Mouse (Mus musculus) lung, postnatal 36 days (tissue): ENCODE measurements around the gene Agtpbp1.

ENCODE experiments used
- DNase-seq: peaks from one replicate; pipeline ENCODE4 v3.0.0; 2022; ENCODE audit warnings: mixed read lengths

Agtpbp1 gene

DNA sequence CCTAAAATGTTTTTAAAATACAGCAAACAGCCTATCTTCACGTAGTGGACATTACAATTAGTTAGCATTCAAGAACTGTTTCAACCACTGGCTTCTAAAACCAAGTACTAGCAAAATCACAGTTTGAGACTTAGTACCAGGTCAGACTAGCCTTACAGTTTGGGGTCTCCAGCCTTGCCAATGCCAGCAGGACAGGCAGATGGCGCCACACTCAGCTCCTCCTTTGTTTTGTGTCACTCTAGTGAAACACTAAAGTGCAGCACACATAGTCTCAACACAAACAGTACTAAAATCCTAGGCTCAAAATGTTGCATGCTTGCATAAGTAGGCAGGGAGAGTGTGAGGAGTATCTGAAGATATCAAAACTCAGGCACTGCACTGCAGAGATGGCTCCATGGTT lies 53.8 kb downstream of the Agtpbp1 start:
- peak; percentile 32 for DNase-seq

GRCm38 (mm10) chr13:59530491-59530890 lies 54.5 kb downstream of the Agtpbp1 start:
- no peak for DNase-seq

DNA sequence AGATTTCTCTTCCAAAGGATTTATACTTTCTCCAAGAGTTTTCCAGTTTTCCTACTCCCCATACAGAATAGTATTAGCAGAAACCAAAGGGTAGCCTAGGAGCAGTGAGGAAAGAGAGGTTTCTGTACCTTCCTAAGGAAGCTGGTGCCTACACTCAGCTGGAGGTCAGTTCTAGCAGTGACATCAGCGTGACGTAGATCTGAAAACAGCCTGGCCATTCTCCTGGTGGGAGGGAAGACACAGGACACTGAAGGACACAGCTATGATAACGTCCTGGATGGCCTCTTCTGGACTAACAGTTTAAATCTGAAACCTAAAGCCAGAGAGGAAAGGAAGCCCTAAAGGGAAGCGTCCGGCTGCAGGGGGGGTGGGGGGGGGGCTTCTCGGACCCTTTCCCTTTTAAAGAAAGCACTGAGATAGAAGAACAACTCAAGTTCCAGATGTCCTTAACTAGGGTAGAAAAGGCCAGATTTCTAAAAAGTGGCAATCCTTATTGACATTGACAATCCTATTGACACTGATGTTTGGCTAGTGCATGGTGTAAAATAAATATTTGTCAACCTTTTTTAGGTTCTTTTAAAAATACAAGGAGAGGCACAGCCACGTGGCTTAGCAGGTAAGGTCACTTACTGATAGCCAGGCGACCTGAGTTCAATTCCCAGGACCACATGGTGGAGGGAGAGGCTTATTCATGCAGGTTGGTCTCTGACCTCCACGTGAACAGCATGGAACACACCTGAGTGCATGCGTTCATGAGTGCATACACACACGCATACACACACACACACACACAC lies 63.6 kb downstream of the Agtpbp1 start:
- no peak for DNase-seq

DNA sequence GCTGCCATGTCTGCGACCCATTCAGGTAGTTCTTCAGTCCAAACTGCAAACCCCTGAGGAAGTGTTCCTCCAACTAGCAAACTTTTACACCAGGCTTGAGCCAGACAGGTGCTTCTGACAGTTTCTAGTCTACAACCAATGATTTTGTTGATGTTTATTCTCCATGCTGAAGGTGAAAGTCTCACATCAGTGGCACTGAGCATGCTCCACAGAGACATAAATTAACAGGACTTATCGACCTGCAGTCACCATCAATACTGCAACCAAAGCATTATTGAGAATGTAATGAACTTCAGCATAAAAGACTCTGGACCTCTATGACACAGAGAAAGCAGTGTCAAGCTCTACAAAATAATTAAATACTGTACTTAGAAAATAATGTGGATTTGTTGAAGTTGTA lies 64.2 kb downstream of the Agtpbp1 start:
- no peak for DNase-seq

DNA sequence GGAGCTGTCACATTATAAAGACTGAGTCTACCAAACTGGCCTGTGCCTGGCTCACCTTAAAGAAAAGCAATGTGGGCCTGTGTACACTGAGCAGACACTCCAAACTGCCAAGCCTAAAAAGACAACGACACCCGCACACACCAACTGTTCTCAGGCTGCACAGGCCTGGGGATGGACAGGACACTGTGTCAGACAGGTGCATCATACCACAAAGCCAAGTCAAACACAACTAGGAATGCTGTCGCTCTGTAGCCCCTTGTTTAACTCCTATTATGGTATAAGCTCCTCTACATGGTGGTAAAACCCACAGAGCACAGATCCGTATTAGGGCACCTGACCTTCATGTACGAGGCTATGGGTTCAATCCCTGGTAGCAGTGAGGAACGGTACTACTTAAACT lies 65.5 kb downstream of the Agtpbp1 start:
- no peak for DNase-seq

DNA sequence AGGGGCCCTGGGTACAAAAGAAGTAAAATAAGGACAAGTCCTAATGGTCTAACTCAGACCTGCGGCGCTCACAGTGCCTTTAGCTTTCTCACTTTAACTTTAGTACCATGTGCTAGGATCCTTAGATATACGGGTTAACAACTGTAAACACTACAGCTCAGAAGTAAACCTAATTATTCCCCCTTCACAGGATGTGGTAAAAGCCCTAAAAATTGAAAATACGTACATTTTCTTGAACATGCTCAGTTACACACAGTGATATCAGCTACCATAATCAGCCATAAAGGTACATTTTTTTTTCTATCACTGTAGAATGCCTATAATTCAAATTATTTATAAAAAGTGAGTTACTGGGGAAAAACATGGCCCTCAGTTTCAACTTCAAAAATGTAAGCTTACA lies 67.0 kb downstream of the Agtpbp1 start:
- DNase-seq: no peak

DNA sequence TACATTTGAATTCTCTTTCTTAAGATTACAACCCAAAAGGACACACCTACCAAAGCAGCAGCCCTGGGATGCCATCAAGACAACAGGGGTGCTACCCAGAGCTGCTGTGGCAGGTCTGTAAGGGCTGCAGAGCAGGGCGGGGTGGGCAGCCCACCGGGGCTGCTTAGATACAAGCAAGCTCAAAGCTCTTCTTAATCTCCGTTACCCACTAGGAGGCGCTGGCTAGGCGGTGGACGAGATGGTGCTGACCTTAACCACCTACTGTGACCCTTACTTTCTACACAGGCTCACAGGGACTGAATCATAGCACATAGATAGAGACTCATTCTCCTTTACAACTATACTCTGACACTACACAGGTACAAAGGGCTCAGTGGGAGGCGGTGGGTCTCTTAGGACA lies 70.0 kb downstream of the Agtpbp1 start:
- peak; percentile 72 for DNase-seq

DNA sequence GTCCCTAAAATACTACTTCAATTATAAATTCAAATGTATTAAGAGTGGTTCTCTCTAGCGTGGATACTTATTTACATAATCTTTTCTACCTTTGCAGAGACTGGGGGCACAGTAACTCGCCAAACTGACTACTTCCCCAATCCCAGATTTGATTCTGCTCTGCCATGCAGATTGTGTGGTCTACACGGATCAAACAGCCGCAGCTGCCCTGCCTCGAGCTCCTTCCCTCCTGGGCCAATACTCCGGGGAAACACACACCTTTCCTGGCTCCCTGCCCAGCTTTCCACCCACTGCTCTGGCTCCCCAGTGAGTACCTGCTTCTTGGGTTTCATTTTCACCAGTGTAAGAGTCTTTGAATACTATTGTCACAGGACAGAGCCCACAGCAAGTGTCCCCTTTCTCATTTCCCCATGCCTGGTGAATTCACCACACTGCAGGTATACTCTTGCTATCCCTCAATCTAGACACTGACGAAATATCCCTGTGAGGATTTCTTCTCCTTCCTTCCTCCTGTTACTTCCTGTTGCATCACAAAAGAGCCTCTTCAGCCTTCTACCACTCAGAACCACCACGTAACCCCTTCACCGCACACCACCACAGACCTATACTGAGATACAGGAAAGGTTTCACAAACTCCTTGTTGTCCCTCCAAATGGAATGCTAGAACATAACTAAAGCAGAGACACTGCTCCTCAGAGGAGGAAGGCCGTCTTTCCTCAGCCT lies 75.2 kb downstream of the Agtpbp1 start:
- DNase-seq: peak; percentile 83

DNA sequence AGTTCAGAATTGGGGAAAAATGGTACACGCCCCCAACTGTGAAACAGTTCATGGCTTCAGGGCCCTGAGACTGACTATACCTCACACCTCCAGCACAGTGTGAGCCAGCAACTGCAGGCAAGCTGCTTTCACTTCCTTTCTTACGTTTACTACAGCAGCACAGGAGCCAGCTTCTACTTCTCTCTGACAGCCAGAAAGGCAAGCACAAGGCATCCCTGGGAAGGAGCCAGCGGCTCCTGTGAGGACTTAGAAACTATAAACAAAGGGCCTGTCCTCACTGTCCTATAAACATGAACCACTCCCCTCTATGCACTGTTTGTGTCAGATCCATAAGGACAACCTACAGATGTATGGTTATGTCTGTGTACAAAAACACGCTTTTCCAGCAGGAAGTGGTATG lies 76.4 kb downstream of the Agtpbp1 start:
- peak; percentile 30 for DNase-seq

GRCm38 (mm10) chr13:59506450-59506849 lies 78.6 kb downstream of the Agtpbp1 start:
- DNase-seq: no peak

DNA sequence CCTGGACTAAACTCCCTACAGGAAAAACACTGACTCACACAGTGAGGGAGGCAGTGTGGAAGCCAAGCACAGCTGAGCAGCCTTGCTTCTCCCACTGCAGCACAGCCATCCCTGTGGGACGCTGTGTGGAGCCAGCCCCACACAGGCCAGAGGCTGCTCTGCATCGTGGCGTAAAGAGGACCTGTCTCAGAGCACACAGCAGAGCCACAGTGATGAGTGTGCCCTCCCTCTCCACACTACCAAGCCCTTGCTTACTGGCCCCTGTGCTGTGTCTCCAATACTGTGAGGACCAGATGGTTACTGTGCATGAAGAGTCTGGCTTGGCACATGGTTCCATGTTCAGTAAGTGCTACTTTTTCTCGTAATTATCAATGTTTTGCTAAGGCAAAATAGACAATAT lies 79.2 kb downstream of the Agtpbp1 start:
- DNase-seq: no peak

GRCm38 (mm10) chr13:59503581-59503980 lies 81.4 kb downstream of the Agtpbp1 start:
- no peak for DNase-seq

DNA sequence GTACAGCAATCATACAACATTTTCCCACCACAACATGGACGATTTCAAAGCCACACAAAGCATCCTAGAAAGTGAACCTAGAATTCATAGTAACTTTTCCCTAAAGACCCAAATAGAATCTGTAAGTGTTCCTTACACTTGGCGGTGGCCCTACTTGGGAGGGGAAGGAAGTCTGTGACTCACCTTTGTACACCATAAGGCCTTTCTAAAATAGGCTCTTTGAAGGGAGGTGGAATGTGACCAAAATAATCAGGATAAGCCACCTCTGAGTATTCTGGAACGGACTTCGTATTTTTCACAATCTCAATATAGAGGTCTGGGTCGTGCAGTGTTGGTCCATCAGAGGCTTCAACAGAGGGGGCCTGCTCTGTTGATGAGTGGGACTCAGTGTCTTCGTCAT lies 85.2 kb downstream of the Agtpbp1 start:
- DNase-seq: no peak

GRCm38 (mm10) chr13:59499374-59499773 lies 85.7 kb downstream of the Agtpbp1 start:
- DNase-seq: peak; percentile 11

DNA sequence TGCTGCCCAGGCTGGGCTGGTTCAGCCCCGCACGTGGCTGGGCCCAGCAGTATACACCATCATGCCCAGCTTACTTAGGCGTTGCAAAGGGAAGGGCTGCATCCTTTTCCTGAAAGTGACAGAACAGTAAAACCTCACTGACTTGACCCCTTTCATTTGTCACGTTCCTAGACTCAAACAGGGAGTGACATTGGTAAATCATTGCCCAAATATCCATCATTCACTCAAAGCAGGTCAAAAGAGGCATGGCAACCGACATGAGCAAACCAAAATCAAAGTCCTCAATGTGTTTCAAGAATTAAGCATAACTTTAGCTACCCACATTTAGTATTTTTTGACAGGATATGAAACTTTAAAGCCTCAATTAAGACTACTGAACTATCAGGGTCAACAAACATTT lies 86.8 kb downstream of the Agtpbp1 start:
- DNase-seq: no peak

DNA sequence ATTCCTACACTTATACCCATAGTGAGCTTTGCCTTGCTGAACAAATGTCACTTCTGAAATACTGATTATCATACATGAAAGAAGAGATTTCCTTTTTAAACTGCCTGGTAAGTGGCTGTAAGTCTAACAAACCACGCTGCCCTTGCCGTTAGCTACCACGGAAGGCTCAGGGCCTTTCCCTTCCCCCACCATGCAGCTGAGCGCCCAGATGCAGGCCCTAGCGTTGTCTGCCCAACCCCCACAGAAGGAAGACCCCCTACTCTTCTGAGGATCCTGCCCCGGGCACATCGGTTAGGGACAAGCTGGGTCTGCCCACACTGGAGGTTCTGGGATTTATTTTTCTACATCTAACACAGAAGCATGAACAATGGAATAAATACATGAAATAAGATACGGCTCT lies 89.2 kb downstream of the Agtpbp1 start:
- no peak for DNase-seq

DNA sequence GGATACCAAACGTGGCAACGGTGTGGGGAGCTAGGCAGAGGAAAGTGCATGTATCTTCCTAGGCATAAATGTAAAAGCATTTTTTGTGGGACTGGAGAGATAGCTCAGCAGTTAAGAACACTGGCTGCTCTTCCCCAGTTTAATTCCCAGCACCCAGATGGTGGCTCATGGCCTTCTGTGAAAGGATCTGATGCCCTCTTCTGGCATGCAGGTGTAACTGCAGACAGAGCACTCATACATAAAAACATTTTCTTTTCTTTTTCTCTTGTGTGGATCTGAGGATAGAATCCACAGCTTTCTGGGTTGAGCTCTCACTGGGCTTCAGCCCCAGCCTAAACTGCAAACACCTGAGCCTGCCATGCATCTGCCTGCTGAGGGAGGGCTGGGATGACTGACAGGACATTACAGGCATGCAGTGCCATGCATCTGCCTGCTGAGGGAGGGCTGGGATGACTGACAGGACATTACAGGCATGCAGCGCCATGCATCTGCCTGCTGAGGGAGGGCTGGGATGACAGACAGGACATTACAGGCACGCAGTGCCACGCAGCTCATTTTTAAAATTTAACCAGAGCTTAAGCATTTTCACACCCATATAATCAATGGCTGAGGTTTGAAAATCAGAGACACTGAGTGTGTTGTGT lies 90.3 kb downstream of the Agtpbp1 start:
- no peak for DNase-seq

DNA sequence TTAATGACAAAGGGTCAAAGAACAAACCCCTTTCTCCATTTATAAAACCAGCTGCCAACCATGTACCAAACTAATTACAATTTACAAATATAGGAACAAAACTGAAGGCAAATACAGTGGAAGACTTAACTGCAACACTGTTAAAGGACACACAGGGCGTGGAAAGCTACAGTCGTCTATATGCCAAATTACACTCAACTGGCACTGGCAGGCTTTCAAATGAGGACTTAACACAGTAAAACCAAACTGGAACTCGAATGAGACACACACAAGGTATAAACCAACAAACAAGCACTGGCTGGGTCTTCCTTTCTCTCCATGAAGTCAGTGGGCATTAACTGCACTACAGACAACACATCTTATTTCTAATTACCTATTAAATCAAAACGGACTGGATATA lies 94.3 kb downstream of the Agtpbp1 start:
- no peak for DNase-seq

DNA sequence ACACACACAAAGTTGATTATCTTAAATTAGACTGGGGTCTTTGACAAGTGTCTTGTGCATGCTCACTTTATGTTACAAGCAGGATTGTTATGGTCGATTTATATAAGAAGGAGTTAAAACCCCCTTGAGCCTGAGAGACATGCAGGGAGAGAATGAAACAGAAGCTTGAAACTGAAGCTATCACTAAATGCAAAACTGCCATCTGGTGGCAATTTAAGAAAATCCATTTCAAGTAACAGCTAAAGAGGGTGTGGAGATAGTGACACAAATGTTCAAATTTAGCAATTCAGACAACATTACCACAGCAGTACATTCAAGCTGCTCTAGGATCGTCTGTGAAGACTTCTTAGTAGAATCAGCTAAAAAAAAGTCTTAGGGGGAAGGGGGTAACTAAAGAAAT lies 95.9 kb downstream of the Agtpbp1 start:
- peak; percentile 18 for DNase-seq

GRCm38 (mm10) chr13:59487287-59487686 lies 97.7 kb downstream of the Agtpbp1 start:
- no peak for DNase-seq

DNA sequence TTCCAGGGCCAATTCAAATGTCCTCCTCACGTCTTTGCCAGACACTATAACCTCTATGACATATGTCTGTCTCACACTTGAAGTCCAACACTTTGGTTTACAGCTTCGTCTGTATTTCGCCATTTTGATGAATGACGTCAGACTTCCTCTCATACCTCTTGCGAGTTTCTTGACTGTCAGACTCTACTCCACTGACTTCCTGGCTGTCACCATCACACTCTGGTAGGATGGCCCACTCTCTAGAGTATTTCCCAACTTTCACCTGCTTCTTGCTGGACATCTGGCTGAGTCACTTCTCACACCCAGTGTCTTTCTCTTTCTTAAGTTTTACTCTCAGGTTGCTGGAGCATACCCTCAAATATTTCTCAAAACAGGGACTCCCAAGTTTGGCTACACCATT lies 98.8 kb downstream of the Agtpbp1 start:
- no peak for DNase-seq

DNA sequence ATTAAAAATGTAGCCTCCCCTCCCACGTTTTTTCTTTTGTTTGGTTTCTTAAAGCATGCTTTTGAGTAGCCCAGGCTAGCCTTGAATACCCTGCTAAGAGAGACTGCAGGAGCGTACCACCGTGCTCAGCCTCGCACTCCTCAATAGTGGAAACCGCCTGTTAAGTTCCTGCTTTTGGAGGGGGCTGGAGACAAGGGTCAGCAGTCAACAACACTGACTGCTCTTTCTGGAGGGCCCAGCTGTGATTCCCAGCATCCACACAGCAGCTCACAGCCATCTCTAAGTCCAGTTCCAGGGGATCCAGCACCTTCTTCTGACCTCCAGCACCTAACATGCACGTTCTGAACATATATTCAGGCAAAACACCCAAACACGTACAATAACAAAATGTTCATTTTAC lies 99.6 kb downstream of the Agtpbp1 start:
- DNase-seq: no peak

DNA sequence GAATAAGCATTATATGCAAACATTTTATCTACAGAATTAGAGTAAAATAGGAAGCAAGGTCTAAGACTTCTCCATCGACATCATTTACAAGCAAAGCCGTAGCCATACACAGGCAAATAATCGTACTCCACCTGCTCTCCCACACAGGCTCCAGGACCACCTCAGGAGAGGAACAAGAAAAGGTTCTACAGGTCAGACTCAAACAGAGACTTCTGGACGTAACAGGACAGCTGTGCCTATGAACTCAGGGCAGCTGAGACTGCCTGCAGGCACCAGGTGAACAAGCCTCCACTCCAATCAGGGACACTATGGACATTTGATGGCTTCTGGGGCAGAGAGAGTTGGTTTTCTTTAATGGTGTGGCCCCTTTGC lies 103.6 kb downstream of the Agtpbp1 start:
- no peak for DNase-seq
